Mouse (Mus musculus): Measurements from ENCODE around the gene Cklf. TPM values are rescaled to one million over a fixed set of nuclear protein-coding genes. Genes with fewer than 3 reads are reported as not detected.

The Cklf gene
- polyA plus RNA-seq, 1 experiment, result 11.4 TPM

GRCm38 (mm10) chr8:104232919-104233318, 17.7 kb upstream of the Cklf start:
- TF ChIP-seq POLR2A (IDR thresholded peaks at IDR 0.05; ENCODE audit: extremely low read depth, insufficient read depth, low read length), result no peak
- no peak for TF ChIP-seq CTCF (IDR thresholded peaks at IDR 0.05; ENCODE audit: extremely low read depth, insufficient read depth, low read length)
- no peak overlapping the region for H3K4me3 ChIP-seq (ENCODE audit: insufficient read depth, low read length)
- H3K4me1 ChIP-seq (ENCODE audit: control insufficient read depth, insufficient read depth, low read length), result no peaks in the 10 kb centered on the region
- no peak overlapping the region for H3K27ac ChIP-seq (ENCODE audit: insufficient read depth, low read length)

- TF ChIP-seq CTCF (IDR thresholded peaks at IDR 0.05; ENCODE audit: extremely low read depth, insufficient read depth, low read length), result 0 out of 2 replicates have a peak, but pooled peaks have one; percentile 28
- no peak for TF ChIP-seq POLR2A (IDR thresholded peaks at IDR 0.05; ENCODE audit: extremely low read depth, insufficient read depth, low read length)
- H3K27ac ChIP-seq (ENCODE audit: insufficient read depth, low read length), result no peak overlapping the region
Measured at GRCm38 (mm10) chr8:104234573-104234972, 16.1 kb upstream of the Cklf start.

GRCm38 (mm10) chr8:104239418-104239861, 11.2 kb upstream of the Cklf start:
- H3K27ac ChIP-seq (ENCODE audit: insufficient read depth, low read length), result no peak overlapping the region
- H3K4me1 ChIP-seq (ENCODE audit: control insufficient read depth, insufficient read depth, low read length), result no peaks in the 10 kb centered on the region
- TF ChIP-seq POLR2A (IDR thresholded peaks at IDR 0.05; ENCODE audit: extremely low read depth, insufficient read depth, low read length), result no peak
- TF ChIP-seq CTCF (IDR thresholded peaks at IDR 0.05; ENCODE audit: extremely low read depth, insufficient read depth, low read length), result no peak
- H3K4me3 ChIP-seq (ENCODE audit: insufficient read depth, low read length), result no peak overlapping the region

More at GRCm38 (mm10) chr8:104234573-104234972, 16.1 kb upstream of the Cklf start:
- Histone ChIP-seq H3K4me3 (ENCODE audit: insufficient read depth, low read length) (no peak overlapping the region), H3K4me1 (ENCODE audit: control insufficient read depth, insufficient read depth, low read length) (no peaks in the 10 kb centered on the region)

- Histone ChIP-seq H3K4me1 (ENCODE audit: control insufficient read depth, insufficient read depth, low read length) (no peaks in the 10 kb centered on the region), H3K27ac (ENCODE audit: insufficient read depth, low read length) (no peak overlapping the region), H3K4me3 (ENCODE audit: insufficient read depth, low read length) (no peak overlapping the region)
- TF ChIP-seq CTCF (IDR thresholded peaks at IDR 0.05; ENCODE audit: extremely low read depth, insufficient read depth, low read length), result no peak
- TF ChIP-seq POLR2A (IDR thresholded peaks at IDR 0.05; ENCODE audit: extremely low read depth, insufficient read depth, low read length), result no peak
Measured at GRCm38 (mm10) chr8:104242038-104242644, 8.5 kb upstream of the Cklf start.

GRCm38 (mm10) chr8:104246621-104247020, 4.0 kb upstream of the Cklf start:
- no peak for TF ChIP-seq CTCF (IDR thresholded peaks at IDR 0.05; ENCODE audit: extremely low read depth, insufficient read depth, low read length)
- TF ChIP-seq POLR2A (IDR thresholded peaks at IDR 0.05; ENCODE audit: extremely low read depth, insufficient read depth, low read length), result no peak
- no peaks in the 10 kb centered on the region; the same call in 1 of the 2 replicates for H3K4me1 ChIP-seq (ENCODE audit: control insufficient read depth, insufficient read depth, low read length)
- H3K4me3 ChIP-seq (ENCODE audit: insufficient read depth, low read length), result no peak overlapping the region
- no peak overlapping the region for H3K27ac ChIP-seq (ENCODE audit: insufficient read depth, low read length)

GRCm38 (mm10) chr8:104247054-104247907, 3.4 kb upstream of the Cklf start:
- no peaks in the 10 kb centered on the region; the same call in 1 of the 2 replicates for H3K4me1 ChIP-seq (ENCODE audit: control insufficient read depth, insufficient read depth, low read length)
- no peak for TF ChIP-seq CTCF (IDR thresholded peaks at IDR 0.05; ENCODE audit: extremely low read depth, insufficient read depth, low read length)
- no peak for TF ChIP-seq POLR2A (IDR thresholded peaks at IDR 0.05; ENCODE audit: extremely low read depth, insufficient read depth, low read length)
- H3K27ac ChIP-seq (ENCODE audit: insufficient read depth, low read length), result no peak overlapping the region
- H3K4me3 ChIP-seq (ENCODE audit: insufficient read depth, low read length), result peak overlapping the region; percentile 69

GRCm38 (mm10) chr8:104247908-104248275, 2.8 kb upstream of the Cklf start:
- Histone ChIP-seq H3K4me3 (ENCODE audit: insufficient read depth, low read length) (peak overlapping the region; percentile 69), H3K27ac (ENCODE audit: insufficient read depth, low read length) (no peak overlapping the region), H3K4me1 (ENCODE audit: control insufficient read depth, insufficient read depth, low read length) (no peaks in the 10 kb centered on the region; the same call in 1 of the 2 replicates)
- TF ChIP-seq POLR2A (IDR thresholded peaks at IDR 0.05; ENCODE audit: extremely low read depth, insufficient read depth, low read length) (no peak), CTCF (IDR thresholded peaks at IDR 0.05; ENCODE audit: extremely low read depth, insufficient read depth, low read length) (no peak)

GRCm38 (mm10) chr8:104248276-104248675, 2.4 kb upstream of the Cklf start, which contains the start of gene Tk2:
TSS of gene Tk2 (minus strand) at chr8:104248558.
- peak; percentile 88 for TF ChIP-seq POLR2A (IDR thresholded peaks at IDR 0.05; ENCODE audit: extremely low read depth, insufficient read depth, low read length)
- TF ChIP-seq CTCF (IDR thresholded peaks at IDR 0.05; ENCODE audit: extremely low read depth, insufficient read depth, low read length), result no peak
- Histone ChIP-seq H3K27ac (ENCODE audit: insufficient read depth, low read length) (no peak within 1 kb of the TSS), H3K4me1 (ENCODE audit: control insufficient read depth, insufficient read depth, low read length) (no peaks in the 10 kb centered on the region; the same call in 1 of the 2 replicates), H3K4me3 (ENCODE audit: insufficient read depth, low read length) (peak within 1 kb of the TSS; percentile 69)

GRCm38 (mm10) chr8:104249442-104249996, 1.1 kb upstream of the Cklf start:
- no peak for TF ChIP-seq POLR2A (IDR thresholded peaks at IDR 0.05; ENCODE audit: extremely low read depth, insufficient read depth, low read length)
- TF ChIP-seq CTCF (IDR thresholded peaks at IDR 0.05; ENCODE audit: extremely low read depth, insufficient read depth, low read length), result no peak

More at GRCm38 (mm10) chr8:104249442-104249996, 1.1 kb upstream of the Cklf start:
- no peak overlapping the region for H3K4me3 ChIP-seq (ENCODE audit: insufficient read depth, low read length)
- no peak overlapping the region for H3K27ac ChIP-seq (ENCODE audit: insufficient read depth, low read length)
- H3K4me1 ChIP-seq (ENCODE audit: control insufficient read depth, insufficient read depth, low read length), result no peaks in the 10 kb centered on the region; the same call in 1 of the 2 replicates

Data from cortical plate, adult 2 months (tissue).